Comparison of ENCODE assay signal across 34 mouse cellular contexts in the genomic region with DNA sequence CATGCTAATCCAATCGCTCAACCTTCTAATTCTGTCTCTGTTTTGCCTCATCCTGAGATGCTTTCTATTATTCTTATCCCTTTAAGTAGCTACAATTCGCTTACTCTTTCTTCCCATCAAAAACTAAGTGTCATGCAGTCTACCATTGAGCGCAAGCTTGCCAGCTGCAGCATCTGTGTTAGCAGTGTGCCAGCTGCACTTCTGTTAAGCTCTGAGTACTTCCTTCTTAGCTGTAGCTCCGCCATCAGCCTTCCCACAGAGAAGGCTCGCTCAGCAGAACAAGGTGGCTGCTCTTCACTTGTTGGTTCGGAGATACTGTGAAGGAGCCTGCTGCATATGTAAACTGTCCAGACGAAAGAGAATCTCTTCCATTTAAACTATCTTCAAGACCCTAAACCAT. TPM values are rescaled to one million over a fixed set of nuclear protein-coding genes. Genes with fewer than 3 reads are reported as not detected.
DNase-seq lines count a peak whose midpoint lies in the region; ATAC-seq lines count a peak whose summit lies in the region.
"Had no signal": no experiment of that assay in that cellular context is flagged by ENCODE, and none has a peak within 500 bp of the region (broad histone marks: within the 10 kb centered on the region; RNA-seq: fewer than 3 reads in every experiment).

No protein-coding gene starts in this region.

- peak; percentile 39; the same call in 1 of the 2 replicates for ATAC-seq in granulocyte monocyte progenitor cell, adult 5-6 weeks (replicated peaks; ENCODE audit: poor library complexity, severe bottlenecking)
- no peak for ATAC-seq in inflammation-experienced regulatory T-cells, adult 6 months
- ATAC-seq: activated CD4-positive, CD25-positive, alpha-beta regulatory T cell, adult 4 months; liver, embryonic 12.5 days; liver, postnatal 0 days; midbrain, embryonic 13.5 days had no signal

- DNase-seq in heart, adult 11 months, result peak; percentile 34
- DNase-seq in heart, adult 9 months (ENCODE audit: low spot score in 2 of 2), result no peak
- peak; percentile 33 to 35 for DNase-seq in right cerebral cortex, postnatal 10 days (ENCODE audit: low spot score in 2 of 2)
- no peak for DNase-seq in right cerebral cortex, postnatal 36 days (ENCODE audit: low spot score in 2 of 2)
- no peak for DNase-seq in urinary bladder, postnatal 4 days (ENCODE audit: low spot score in 2 of 2)
- DNase-seq: adrenal gland, adult 2 months; adrenal gland, postnatal 36 days; cerebellum, adult 8-10 months; cerebellum, postnatal 25 days; kidney, adult 11 months; kidney, postnatal 14 days; liver, postnatal 0 days; lung, postnatal 36 days; thymus, postnatal 14 days had no signal

RNA-seq across cellular contexts. Expression of gene Dhrs9, which starts 22.1 kb away (rescaled TPM):
- total RNA-seq in granulocyte monocyte progenitor cell, adult 5-6 weeks (2014; fragmentation: Nextera tagmentation), result 0.09 TPM in 1 of 2 replicates, not detected in the other
- total RNA-seq in granulocyte monocyte progenitor cell, adult 5-6 weeks (2017), result 0.73 and 0.82 TPM in 2 replicates
- not detected for polyA plus RNA-seq in inflammation-experienced regulatory T-cells, adult 6 months (2017; shearing (Covaris generic))
- total RNA-seq: CH12.LX; gastrocnemius, adult 8-10 months; layer of hippocampus, postnatal 14 days had no signal
- polyA plus RNA-seq: activated CD4-positive, CD25-positive, alpha-beta regulatory T cell, adult 4 months; embryonic facial prominence, embryonic 11.5 days; heart, embryonic 10.5 days; hindbrain, embryonic 13.5 days; kidney, embryonic 14.5 days; midbrain, embryonic 13.5 days; neural tube, embryonic 11.5 days had no signal

RNA-seq across cellular contexts. Expression of gene Abcb11, which starts 59.9 kb away (rescaled TPM):
- total RNA-seq in granulocyte monocyte progenitor cell, adult 5-6 weeks (2014; fragmentation: Nextera tagmentation), result not detected in 2 replicates
- total RNA-seq in granulocyte monocyte progenitor cell, adult 5-6 weeks (2017), result not detected in 2 replicates
- not detected for polyA plus RNA-seq in inflammation-experienced regulatory T-cells, adult 6 months (2017; shearing (Covaris generic))
- total RNA-seq: heart, postnatal 25 days; left cerebral cortex, adult 8-10 months; left cerebral cortex, postnatal 36 days; megakaryocyte-erythroid progenitor cell, adult 5-6 weeks had no signal
- polyA plus RNA-seq: adrenal gland, adult 2 months; embryonic facial prominence, embryonic 11.5 days; heart, embryonic 15.5 days; hindbrain, embryonic 13.5 days; kidney, embryonic 14.5 days; limb, embryonic 14.5 days; midbrain, embryonic 13.5 days; neural tube, embryonic 11.5 days; small intestine, adult 2 months had no signal

Comparison
In these comparisons a context has a peak if more than half of its experiments do, and no peak if none do; other contexts are left out.
1. DNase-seq: peak in heart, adult 11 months (single experiment) and right cerebral cortex, postnatal 10 days (2 of 2); none in heart, adult 9 months (0 of 2), right cerebral cortex, postnatal 36 days (0 of 2) and urinary bladder, postnatal 4 days (0 of 2).